Mouse (Mus musculus) lung, adult 2 months (tissue): ENCODE results near the gene Rpia.

ENCODE experiments used
- CTCF ChIP-seq: fragments of 200-500 bp; IDR thresholded peaks from 2 replicates; pipeline ENCODE4 v1.5.1; 2011; ENCODE audit warnings: mild to moderate bottlenecking, low read length, control low read depth; ENCODE audit not compliant: insufficient read depth
- POLR2A ChIP-seq: fragments of 200-500 bp; IDR thresholded peaks from 2 replicates; pipeline ENCODE4 v1.6.1; 2011; ENCODE audit warnings: low read depth, mild to moderate bottlenecking, control low read depth, low read length, borderline replicate concordance; ENCODE audit errors: extremely low read depth

GRCm38 (mm10) chr6:70824085-70824986 is 32.3 kb upstream of the Rpia start:
- TF ChIP-seq CTCF (no peak), POLR2A (peak; percentile 57; the same call in 1 of the 2 replicates)
